Mouse (Mus musculus) cerebellum, adult 2 months (tissue): Measurements from ENCODE around the gene Grid2.

Source experiments
- CTCF ChIP-seq: fragments of 200-500 bp; IDR thresholded peaks from 2 replicates; pipeline ENCODE4 v1.5.1; 2011; ENCODE audit warnings: low read depth, mild to moderate bottlenecking, control low read depth, low read length, moderate library complexity, borderline replicate concordance; ENCODE audit not compliant: insufficient read depth
- POLR2A ChIP-seq: fragments of 200-500 bp; IDR thresholded peaks from 2 replicates; pipeline ENCODE4 v1.6.1; 2011; ENCODE audit warnings: low read length, control low read depth, borderline replicate concordance; ENCODE audit not compliant: insufficient read depth

- TF ChIP-seq CTCF: no peak
- TF ChIP-seq POLR2A: no peak
These were observed 1333.0 kb downstream of the Grid2 start for GRCm38 (mm10) chr6:64588487-64589205.
